ENCODE assay signal across 21 mouse cellular contexts in genomic region chr17:80014361-80014809, GRCm38 (mm10). TPM values are rescaled to one million over a fixed set of nuclear protein-coding genes. Genes with fewer than 3 reads are reported as not detected.
DNase-seq lines count a peak whose midpoint lies in the region; ATAC-seq and TF ChIP-seq lines count a peak whose summit lies in the region.
"Had no signal": no experiment of that assay in that cellular context is flagged by ENCODE, and none has a peak within 500 bp of the region (broad histone marks: within the 10 kb centered on the region; RNA-seq: fewer than 3 reads in every experiment).

No protein-coding gene starts in this region.

- H3K4me1 ChIP-seq in MEL (ENCODE audit: control insufficient read depth in 1 of 2, insufficient read depth in 2 of 2, low read length in 2 of 2), result peaks cover 5 to 25% of the 10 kb centered on the region in 2 experiments
- peaks cover 18 to 34% of the 10 kb centered on the region in 2 experiments for H3K4me1 ChIP-seq in liver, embryonic 14.5 days (replicated peaks; ENCODE audit: control insufficient read depth in 2 of 2, insufficient read depth in 2 of 2, low read length in 1 of 2)
- H3K4me1 ChIP-seq in midbrain, embryonic 14.5 days (ENCODE audit: control insufficient read depth, insufficient read depth, low read length), result peaks cover 4% of the 10 kb centered on the region; the same call in 1 of the 2 replicates

- TF ChIP-seq RAD21 in MEL (IDR thresholded peaks at IDR 0.05; ENCODE audit: low read depth, low read length), result no peak

- peak; percentile 95 to 98 for TF ChIP-seq EP300 in MEL (IDR thresholded peaks at IDR 0.05; ENCODE audit: low read depth in 1 of 2, low read length in 2 of 2)
- TF ChIP-seq EP300 in liver, embryonic 14.5 days (IDR thresholded peaks at IDR 0.05; ENCODE audit: low read depth), result peak; percentile 91

- DNase-seq in layer of hippocampus, adult 18-20 months (ENCODE audit: low spot score in 2 of 2), result peak; percentile 29 to 47
- DNase-seq in layer of hippocampus, postnatal 14 days (ENCODE audit: low spot score in 2 of 2), result no peak
- DNase-seq in MEL (ENCODE audit: low read depth, low spot score), result peak; percentile 81
- peak; percentile 47 for DNase-seq in c-Kit-positive CD71-positive TER-119-positive erythroid progenitor cells, embryonic 14.5 days (ENCODE audit: low spot score)
- DNase-seq in liver, embryonic 14.5 days (ENCODE audit: low read depth in 3 of 3, low spot score in 3 of 3), result peak; percentile 52 to 60 (median 59)
- no peak for DNase-seq in lung, postnatal 4 days
- DNase-seq in midbrain, embryonic 14.5 days, result no peak
- DNase-seq in thymus, adult 18-20 months, result no peak
- DNase-seq: adrenal gland, adult 2 months; B cell, adult 2 months; cerebellum, adult 9-11 months; embryo, embryonic 11 days; gastrocnemius, postnatal 25 days; heart, postnatal 10 days; kidney, postnatal 36 days; right cerebral cortex, postnatal 25 days; thymus, postnatal 25 days had no signal

- peak overlapping the region; percentile 42 for H3K4me2 ChIP-seq in liver, embryonic 14.5 days (ENCODE audit: low read depth)
- no peak overlapping the region for H3K4me2 ChIP-seq in midbrain, embryonic 14.5 days (ENCODE audit: low read length)
- H3K4me2 ChIP-seq: hindbrain, embryonic 15.5 days; limb, embryonic 15.5 days had no signal

- H3K9me3 ChIP-seq in MEL (replicated peaks; ENCODE audit: insufficient read depth, low read length), result no peaks in the 10 kb centered on the region
- H3K9me3 ChIP-seq in liver, embryonic 14.5 days (ENCODE audit: control insufficient read depth, low read length), result no peaks in the 10 kb centered on the region
- H3K9me3 ChIP-seq in midbrain, embryonic 14.5 days (ENCODE audit: control insufficient read depth, low read length), result no peaks in the 10 kb centered on the region
- H3K9me3 ChIP-seq: hindbrain, embryonic 15.5 days; limb, embryonic 15.5 days had no signal

- peak overlapping the region; percentile 74 for H3K27ac ChIP-seq in MEL (ENCODE audit: control insufficient read depth, low read depth, low read length)
- no peak overlapping the region for H3K27ac ChIP-seq in liver, embryonic 14.5 days
- no peak overlapping the region for H3K27ac ChIP-seq in midbrain, embryonic 14.5 days (replicated peaks; ENCODE audit: low read depth, low read length)
- H3K27ac ChIP-seq: hindbrain, embryonic 15.5 days; limb, embryonic 15.5 days had no signal

- H3K9ac ChIP-seq in MEL (ENCODE audit: control insufficient read depth, low read depth, low read length, poor library complexity, severe bottlenecking), result no peak overlapping the region
- no peak overlapping the region for H3K9ac ChIP-seq in liver, embryonic 14.5 days (replicated peaks)
- no peak overlapping the region for H3K9ac ChIP-seq in midbrain, embryonic 14.5 days (replicated peaks; ENCODE audit: low read length)
- H3K9ac ChIP-seq: hindbrain, embryonic 15.5 days; limb, embryonic 15.5 days had no signal

- ATAC-seq in liver, embryonic 14.5 days (ENCODE audit: insufficient read depth), result peak; percentile 92
- no peak for ATAC-seq in midbrain, embryonic 14.5 days (ENCODE audit: low FRiP score, low TSS enrichment)
- ATAC-seq: intestine, embryonic 16.5 days; lung, postnatal 0 days had no signal

- peaks cover 0 to 11% of the 10 kb centered on the region in 2 experiments; a peak in 2 of 4 replicates for H3K36me3 ChIP-seq in MEL (ENCODE audit: control insufficient read depth in 1 of 2, insufficient read depth in 2 of 2, low read length in 2 of 2)
- no peaks in the 10 kb centered on the region for H3K36me3 ChIP-seq in liver, embryonic 14.5 days (replicated peaks; ENCODE audit: control insufficient read depth, insufficient read depth, low read depth)
- H3K36me3 ChIP-seq in midbrain, embryonic 14.5 days (ENCODE audit: control insufficient read depth, insufficient read depth, low read length), result no peaks in the 10 kb centered on the region
- H3K36me3 ChIP-seq: hindbrain, embryonic 15.5 days; limb, embryonic 15.5 days had no signal

- H3K27me3 ChIP-seq in MEL (ENCODE audit: control insufficient read depth in 1 of 2, insufficient read depth in 2 of 2, low read length in 2 of 2), result no peaks in the 10 kb centered on the region
- H3K27me3 ChIP-seq in liver, embryonic 14.5 days (ENCODE audit: control insufficient read depth, insufficient read depth, low read length), result no peaks in the 10 kb centered on the region; the same call in 1 of the 2 replicates
- H3K27me3 ChIP-seq in midbrain, embryonic 14.5 days (ENCODE audit: control insufficient read depth, insufficient read depth, low read length), result no peaks in the 10 kb centered on the region
- H3K27me3 ChIP-seq: hindbrain, embryonic 15.5 days; limb, embryonic 15.5 days had no signal

- no peaks in the 10 kb centered on the region for H3K79me2 ChIP-seq in MEL (ENCODE audit: control insufficient read depth, insufficient read depth, low read length, poor library complexity)

- TF ChIP-seq CTCF in MEL (IDR thresholded peaks at IDR 0.05 in 2 of 3, conservative IDR thresholded peaks at IDR 0.05 in 1 of 3; ENCODE audit: control insufficient read depth in 1 of 3, insufficient read depth in 1 of 3, low read depth in 2 of 3, low read length in 3 of 3, poor library complexity in 1 of 3, severe bottlenecking in 1 of 3), result no peak
- no peak for TF ChIP-seq CTCF in liver, embryonic 14.5 days (IDR thresholded peaks at IDR 0.05; ENCODE audit: low read depth)

- H3K4me3 ChIP-seq in MEL (ENCODE audit: control insufficient read depth in 1 of 2, insufficient read depth in 1 of 2, low read depth in 2 of 2, low read length in 2 of 2), result peak overlapping the region; percentile 12 to 53
- peak overlapping the region in 1 of 2 experiments; percentile 26; a peak in 1 of 4 replicates for H3K4me3 ChIP-seq in liver, embryonic 14.5 days (ENCODE audit: insufficient read depth in 1 of 2, low read depth in 2 of 2, low read length in 2 of 2)
- no peak overlapping the region for H3K4me3 ChIP-seq in midbrain, embryonic 14.5 days (replicated peaks; ENCODE audit: low read depth, low read length)
- H3K4me3 ChIP-seq: hindbrain, embryonic 15.5 days; limb, embryonic 15.5 days had no signal

- 13% methylated on average over 8 of the region's 8 CpGs for WGBS in liver, embryonic 14.5 days (ENCODE audit: insufficient replicate concordance)
- 91% methylated on average over 8 of the region's 8 CpGs for WGBS in midbrain, embryonic 14.5 days

- TF ChIP-seq POLR2A in MEL (IDR thresholded peaks at IDR 0.05; ENCODE audit: control insufficient read depth in 1 of 2, insufficient read depth in 1 of 2, low read depth in 1 of 2, low read length in 2 of 2, poor library complexity in 1 of 2), result no peak

TF ChIP-seq in MEL, 35 proteins besides CTCF, POLR2A, EP300 and RAD21 (continues in another document):
- TF ChIP-seq USF1 (IDR thresholded peaks at IDR 0.05; ENCODE audit: low read depth, low read length) (no peak), POLR2AphosphoS5 (IDR thresholded peaks at IDR 0.05; ENCODE audit: borderline replicate concordance, low read depth, low read length) (no peak), E2F4 (IDR thresholded peaks at IDR 0.05; ENCODE audit: borderline replicate concordance, low read depth, low read length) (no peak), POLR2AphosphoS2 (IDR thresholded peaks at IDR 0.05; ENCODE audit: low read length) (no peak), USF2 (IDR thresholded peaks at IDR 0.05; ENCODE audit: borderline replicate concordance in 1 of 2, insufficient read depth in 1 of 2, low read depth in 1 of 2, low read length in 2 of 2) (no peak), RCOR1 (IDR thresholded peaks at IDR 0.05; ENCODE audit: low read depth, low read length) (peak; percentile 69), KAT2A (conservative IDR thresholded peaks at IDR 0.05; ENCODE audit: low read depth, low read length) (no peak), ZKSCAN1 (IDR thresholded peaks at IDR 0.05; ENCODE audit: low read depth, low read length) (no peak), TCF12 (IDR thresholded peaks at IDR 0.05; ENCODE audit: low read depth, low read length) (peak; percentile 96), TBP (IDR thresholded peaks at IDR 0.05; ENCODE audit: low read depth, low read length) (no peak), UBTF (IDR thresholded peaks at IDR 0.05; ENCODE audit: borderline replicate concordance, insufficient read depth, low read depth, low read length) (no peak), ZMIZ1 (IDR thresholded peaks at IDR 0.05; ENCODE audit: low read depth, low read length) (no peak), ELF1 (IDR thresholded peaks at IDR 0.05; ENCODE audit: low read depth, low read length) (no peak), MYC (IDR thresholded peaks at IDR 0.05; ENCODE audit: low read depth, low read length) (peak; percentile 90), MXI1 (IDR thresholded peaks at IDR 0.05; ENCODE audit: low read depth, low read length) (peak; percentile 72), GABPA (IDR thresholded peaks at IDR 0.05; ENCODE audit: low read depth, low read length) (no peak), BHLHE40 (IDR thresholded peaks at IDR 0.05; ENCODE audit: borderline replicate concordance, low read depth, low read length) (peak; percentile 57), NELFE (IDR thresholded peaks at IDR 0.05; ENCODE audit: low read depth, low read length) (no peak), CHD2 (IDR thresholded peaks at IDR 0.05; ENCODE audit: low read length) (no peak), MYB (IDR thresholded peaks at IDR 0.05; ENCODE audit: low read depth, low read length) (peak; percentile 92), NRF1 (IDR thresholded peaks at IDR 0.05; ENCODE audit: insufficient read depth, low read depth, low read length, poor library complexity, severe bottlenecking) (no peak), MAX (IDR thresholded peaks at IDR 0.05; ENCODE audit: low read length) (peak; percentile 75), MEF2A (IDR thresholded peaks at IDR 0.05; ENCODE audit: extremely low read depth, insufficient replicate concordance, low read depth, low read length, poor library complexity, severe bottlenecking) (peak; percentile 82; the same call in 1 of the 2 replicates), ETS1 (IDR thresholded peaks at IDR 0.05; ENCODE audit: low read depth, low read length) (peak; percentile 88; the same call in 1 of the 2 replicates), SIN3A (IDR thresholded peaks at IDR 0.05; ENCODE audit: low read length) (peak; percentile 76), GATA1 (IDR thresholded peaks at IDR 0.05; ENCODE audit: low read depth, low read length) (peak; percentile 96)

RNA-seq across cellular contexts. Expression of gene Hnrnpll, which starts 47.7 kb away (rescaled TPM):
- total RNA-seq in layer of hippocampus, adult 18-20 months (2021), result 10 to 100 TPM; 59.8 to 59.9 TPM
- 10 to 100 TPM; 59.5 to 65.4 TPM for total RNA-seq in layer of hippocampus, postnatal 14 days (2021)
- 44.9 and 48.7 TPM in 2 replicates for total RNA-seq in MEL (2012; rRNA removed)
- 100 to 1,000 TPM in 1 of 2 experiments, 10 to 100 TPM in 1; 77.7 to 142 TPM for polyA plus RNA-seq in MEL (2012; ENCODE audit: insufficient read depth in 1 of 2, insufficient read length in 2 of 2, low read depth in 1 of 2, low replicate concordance in 2 of 2, missing spikeins in 1 of 2)
- polyA plus RNA-seq in liver, embryonic 14.5 days (2012; rRNA removed), result 16.2 and 23.5 TPM in 2 replicates
- polyA plus RNA-seq in liver, embryonic 14.5 days (2014; fragmentation: Nextera tagmentation; extraction: Ambion mirVana), result 23.1 and 23.9 TPM in 2 replicates
- polyA plus RNA-seq in midbrain, embryonic 14.5 days (2014; fragmentation: Nextera tagmentation; extraction: Ambion mirVana), result 68.2 and 76.7 TPM in 2 replicates

Comparison
In these comparisons a context has a peak if more than half of its experiments do, and no peak if none do; other contexts are left out.
1. DNase-seq: peak in layer of hippocampus, adult 18-20 months (2 of 2), MEL (single experiment), c-Kit-positive CD71-positive TER-119-positive erythroid progenitor cells, embryonic 14.5 days (single experiment) and liver, embryonic 14.5 days (3 of 3); none in layer of hippocampus, postnatal 14 days (0 of 2), lung, postnatal 4 days (0 of 2), midbrain, embryonic 14.5 days (single experiment) and thymus, adult 18-20 months (0 of 2).